Mouse (Mus musculus) forebrain, embryonic 11.5 days (tissue): ENCODE measurements around the gene Snx27. TPM values are rescaled to one million over a fixed set of nuclear protein-coding genes. Genes with fewer than 3 reads are reported as not detected.

Experiments
- ATAC-seq: fragments of 200-750 bp; cut with Nextera tagmentation; replicated peaks from 2 replicates; pipeline ENCODE4 v1.8.0; 2017; ENCODE audit warnings: moderate TSS enrichment; ENCODE audit not compliant: low FRiP score
- DNase-seq: peaks from one replicate; pipeline ENCODE4 v3.0.0-alpha.2; 2017; ENCODE audit warnings: low spot score
- H3K27ac ChIP-seq: fragments of 300-500 bp; sonication (generic); 2 replicates; pipeline ENCODE4 v1.5.1; 2014; ENCODE audit warnings: low read depth, low read length
- H3K27me3 ChIP-seq: fragments of 300-500 bp; sonication (generic); 2 replicates; pipeline ENCODE4 v1.6.1; 2014; ENCODE audit warnings: mild to moderate bottlenecking, low read length, mixed read lengths; ENCODE audit not compliant: control insufficient read depth, insufficient read depth
- H3K36me3 ChIP-seq: fragments of 300-500 bp; sonication (generic); 2 replicates; pipeline ENCODE4 v1.6.1; 2014; ENCODE audit warnings: mild to moderate bottlenecking, low read length, moderate library complexity, mixed read lengths; ENCODE audit not compliant: control insufficient read depth, insufficient read depth
- H3K4me1 ChIP-seq: fragments of 300-500 bp; sonication (generic); replicated peaks from 2 replicates; pipeline ENCODE4 v1.6.1; 2014; ENCODE audit warnings: low read length, mixed read lengths; ENCODE audit not compliant: control insufficient read depth, insufficient read depth
- H3K4me2 ChIP-seq: fragments of 300-500 bp; sonication (generic); 2 replicates; pipeline ENCODE4 v1.6.1; 2014; ENCODE audit warnings: low read depth, mild to moderate bottlenecking, low read length, moderate library complexity, mixed read lengths; ENCODE audit not compliant: severe bottlenecking
- H3K4me3 ChIP-seq: fragments of 300-500 bp; sonication (generic); 2 replicates; pipeline ENCODE4 v1.5.1; 2014; ENCODE audit warnings: low read depth, low read length
- H3K9ac ChIP-seq: fragments of 300-500 bp; sonication (generic); 2 replicates; pipeline ENCODE4 v1.6.1; 2014; ENCODE audit warnings: low read length
- H3K9me3 ChIP-seq: fragments of 300-500 bp; sonication (generic); 2 replicates; pipeline ENCODE4 v1.6.1; 2016; ENCODE audit warnings: low read length, mixed read lengths; ENCODE audit not compliant: control insufficient read depth
- WGBS: fragments of 180-500 bp; shearing (Covaris S2); extraction: QIAGEN DNeasy Blood & Tissue Kit; methylation state at CpG from one replicate; pipeline ENCODE4 v1.1.7; 2014; 5-methylcytosine and 5-hydroxymethylcytosine counted together
- polyA plus RNA-seq: library from polyadenylated mRNA; unstranded; fragments of >200 nt; fragmentation: Nextera tagmentation; extraction: Ambion mirVana; gene quantifications from 2 replicates; pipeline ENCODE4 v1.2.1, GENCODE M21; 2014

Snx27 gene
- polyA plus RNA-seq, 1 experiment from 2014 or later, result 48.5 TPM

- DNase-seq, result peak; percentile 57
- H3K9ac ChIP-seq, result peak overlapping the region; percentile 71
- H3K4me1 ChIP-seq, result peaks cover 30% of the 10 kb centered on the region
Observed at GRCm38 (mm10) chr3:94478591-94479169, 103.8 kb downstream of the Snx27 start.

GRCm38 (mm10) chr3:94477981-94478422 is 104.5 kb downstream of the Snx27 start, which contains the start of gene Celf3:
Gene Celf3 (plus strand): TSS chr3:94478295.
- no peaks in the 10 kb centered on the region for H3K36me3 ChIP-seq
- peak within 1 kb of the TSS; percentile 71 for H3K9ac ChIP-seq
- no peaks in the 10 kb centered on the region; the same call in 1 of the 2 replicates for H3K27me3 ChIP-seq
- 0% methylated on average over 14 of the region's 14 CpGs for WGBS
- peak within 1 kb of the TSS; percentile 54 for H3K4me2 ChIP-seq
- peak; percentile 84 for DNase-seq
- peak within 1 kb of the TSS; percentile 82 for H3K27ac ChIP-seq
- H3K4me1 ChIP-seq, result peaks cover 26% of the 10 kb centered on the region
- ATAC-seq, result peak; percentile 85
- peak within 1 kb of the TSS; percentile 51 for H3K4me3 ChIP-seq
- H3K9me3 ChIP-seq, result no peaks in the 10 kb centered on the region

More at GRCm38 (mm10) chr3:94478591-94479169, 103.8 kb downstream of the Snx27 start:
- Histone ChIP-seq H3K36me3 (no peaks in the 10 kb centered on the region), H3K4me2 (peak overlapping the region; percentile 54), H3K9me3 (no peaks in the 10 kb centered on the region), H3K4me3 (peak overlapping the region; percentile 51), H3K27me3 (no peaks in the 10 kb centered on the region; the same call in 1 of the 2 replicates), H3K27ac (peak overlapping the region; percentile 82)
- WGBS, result 5% methylated on average over 9 of the region's 9 CpGs
- peak; percentile 16; the same call in 1 of the 2 replicates for ATAC-seq

- H3K9ac ChIP-seq, result peak overlapping the region; percentile 41
- H3K27me3 ChIP-seq, result no peaks in the 10 kb centered on the region; the same call in 1 of the 2 replicates
- peak; percentile 0; the same call in 1 of the 2 replicates for ATAC-seq
- 22% methylated on average over 4 of the region's 4 CpGs for WGBS
- H3K4me2 ChIP-seq, result peak overlapping the region; percentile 54
- H3K9me3 ChIP-seq, result no peaks in the 10 kb centered on the region
- peak overlapping the region; percentile 51 for H3K4me3 ChIP-seq
- peak overlapping the region; percentile 82 for H3K27ac ChIP-seq
- H3K36me3 ChIP-seq, result no peaks in the 10 kb centered on the region
- DNase-seq, result no peak
- H3K4me1 ChIP-seq, result peaks cover 22% of the 10 kb centered on the region
Observed at GRCm38 (mm10) chr3:94477444-94477843, 105.1 kb downstream of the Snx27 start.

- ATAC-seq (no peak), DNase-seq (no peak)
- Histone ChIP-seq H3K4me2 (no peak overlapping the region), H3K27ac (no peak overlapping the region), H3K9me3 (no peaks in the 10 kb centered on the region), H3K4me1 (peaks cover 21% of the 10 kb centered on the region), H3K4me3 (no peak overlapping the region), H3K9ac (no peak overlapping the region), H3K27me3 (no peaks in the 10 kb centered on the region; the same call in 1 of the 2 replicates), H3K36me3 (no peaks in the 10 kb centered on the region)
- 66% methylated on average over 8 of the region's 8 CpGs for WGBS
Observed at GRCm38 (mm10) chr3:94476301-94477035, 106.0 kb downstream of the Snx27 start.

- Histone ChIP-seq H3K4me2 (no peak overlapping the region), H3K9ac (no peak overlapping the region), H3K36me3 (no peaks in the 10 kb centered on the region), H3K4me1 (peaks cover 13% of the 10 kb centered on the region; the same call in 1 of the 2 replicates), H3K27me3 (no peaks in the 10 kb centered on the region), H3K27ac (no peak overlapping the region; the same call in 1 of the 2 replicates), H3K9me3 (no peaks in the 10 kb centered on the region), H3K4me3 (no peak overlapping the region)
- DNase-seq (no peak), ATAC-seq (no peak)
- WGBS, result 80% methylated on average over 5 of the region's 5 CpGs
Observed at GRCm38 (mm10) chr3:94473567-94474232, 108.8 kb downstream of the Snx27 start.

GRCm38 (mm10) chr3:94473115-94473505 is 109.4 kb downstream of the Snx27 start:
- DNase-seq (no peak), ATAC-seq (no peak)
- no peak overlapping the region for H3K27ac ChIP-seq
- H3K27me3 ChIP-seq, result no peaks in the 10 kb centered on the region
- no peak overlapping the region for H3K9ac ChIP-seq
- 54% methylated on average over 10 of the region's 10 CpGs for WGBS
- peaks cover 12% of the 10 kb centered on the region; the same call in 1 of the 2 replicates for H3K4me1 ChIP-seq
- no peak overlapping the region for H3K4me3 ChIP-seq
- peak overlapping the region; percentile 46; the same call in 1 of the 2 replicates for H3K4me2 ChIP-seq
- no peaks in the 10 kb centered on the region for H3K9me3 ChIP-seq
- H3K36me3 ChIP-seq, result no peaks in the 10 kb centered on the region

GRCm38 (mm10) chr3:94472447-94473114 is 109.9 kb downstream of the Snx27 start:
- Histone ChIP-seq H3K4me3 (peak overlapping the region; percentile 25), H3K27ac (no peak overlapping the region), H3K4me2 (peak overlapping the region; percentile 46), H3K36me3 (no peaks in the 10 kb centered on the region), H3K4me1 (peaks cover 11% of the 10 kb centered on the region; the same call in 1 of the 2 replicates), H3K9me3 (no peaks in the 10 kb centered on the region), H3K27me3 (no peaks in the 10 kb centered on the region), H3K9ac (no peak overlapping the region)
- DNase-seq (peak; percentile 85), ATAC-seq (peak; percentile 81)
- 12% methylated on average over 28 of the region's 28 CpGs for WGBS

- no peaks in the 10 kb centered on the region for H3K27me3 ChIP-seq
- H3K9ac ChIP-seq, result no peak overlapping the region
- H3K4me3 ChIP-seq, result no peak overlapping the region
- H3K36me3 ChIP-seq, result no peaks in the 10 kb centered on the region
- peaks cover 22% of the 10 kb centered on the region for H3K4me1 ChIP-seq
- H3K4me2 ChIP-seq, result no peak overlapping the region
- ATAC-seq (no peak), DNase-seq (no peak)
- 61% methylated on average over 3 of the region's 3 CpGs for whole genome bisulfite sequencing
- H3K27ac ChIP-seq, result no peak overlapping the region
- H3K9me3 ChIP-seq, result no peaks in the 10 kb centered on the region
Observed at GRCm38 (mm10) chr3:94468931-94469330, 113.6 kb downstream of the Snx27 start.
